Mouse (Mus musculus) E14TG2a.4 (cell line): ENCODE data around the gene Ccnd2.
A peak's percentile ranks its signal among the peaks of the same experiment; 100 is the strongest.

Source experiments
- H3K27me3 ChIP-seq: 2 replicates; pipeline ENCODE4 v1.6.1; 2014; ENCODE audit warnings: low read length, control low read depth; ENCODE audit not compliant: insufficient read depth
- H3K36me3 ChIP-seq: 2 replicates; pipeline ENCODE4 v1.6.1; 2014; ENCODE audit warnings: low read length, control low read depth; ENCODE audit not compliant: insufficient read depth
- H3K4me1 ChIP-seq: replicated peaks from 2 replicates; pipeline ENCODE4 v1.6.1; 2014; ENCODE audit warnings: low read depth, low read length, control low read depth
- H3K4me3 ChIP-seq: replicated peaks from 2 replicates; pipeline ENCODE4 v1.5.1; 2014; ENCODE audit warnings: mild to moderate bottlenecking, low read length
- H3K9me3 ChIP-seq: 2 replicates; pipeline ENCODE4 v1.6.1; 2014; ENCODE audit warnings: low read length, control low read depth
- CTCF ChIP-seq: conservative IDR thresholded peaks from 2 replicates; pipeline ENCODE4 v1.5.1; 2014; ENCODE audit warnings: low read length
- NANOG ChIP-seq: IDR thresholded peaks from 2 replicates; pipeline ENCODE4 v1.6.1; 2014; ENCODE audit warnings: borderline replicate concordance, low read length, mixed read lengths
- POU5F1 ChIP-seq: IDR thresholded peaks from 2 replicates; pipeline ENCODE4 v1.6.1; 2014; ENCODE audit warnings: low read length, borderline replicate concordance

Ccnd2 gene

GRCm38 (mm10) chr6:127149944-127150662, 1.9 kb downstream of the Ccnd2 start:
- peak overlapping the region; percentile 79 for H3K4me3 ChIP-seq
- peaks cover 64% of the 10 kb centered on the region for H3K27me3 ChIP-seq
- H3K9me3 ChIP-seq, result no peaks in the 10 kb centered on the region
- TF ChIP-seq POU5F1 (no peak), CTCF (no peak), NANOG (no peak)
- peaks cover 67% of the 10 kb centered on the region for H3K4me1 ChIP-seq
- peaks cover 28% of the 10 kb centered on the region for H3K36me3 ChIP-seq

GRCm38 (mm10) chr6:127149303-127149943, 2.6 kb downstream of the Ccnd2 start:
- Histone ChIP-seq H3K9me3 (no peaks in the 10 kb centered on the region), H3K27me3 (peaks cover 58% of the 10 kb centered on the region), H3K4me3 (peak overlapping the region; percentile 79), H3K36me3 (peaks cover 35% of the 10 kb centered on the region), H3K4me1 (peaks cover 64% of the 10 kb centered on the region)
- TF ChIP-seq POU5F1 (no peak), CTCF (no peak), NANOG (no peak)

GRCm38 (mm10) chr6:127148526-127149302, 3.3 kb downstream of the Ccnd2 start:
- Histone ChIP-seq H3K27me3 (peaks cover 51% of the 10 kb centered on the region), H3K4me3 (peak overlapping the region; percentile 79), H3K4me1 (peaks cover 64% of the 10 kb centered on the region), H3K9me3 (no peaks in the 10 kb centered on the region), H3K36me3 (peaks cover 39% of the 10 kb centered on the region)
- no peak for TF ChIP-seq CTCF
- no peak for TF ChIP-seq POU5F1
- TF ChIP-seq NANOG, result no peak

- Histone ChIP-seq H3K4me1 (peaks cover 65% of the 10 kb centered on the region), H3K4me3 (no peak overlapping the region), H3K36me3 (peaks cover 39% of the 10 kb centered on the region), H3K27me3 (peaks cover 41% of the 10 kb centered on the region), H3K9me3 (no peaks in the 10 kb centered on the region)
- no peak for TF ChIP-seq NANOG
- TF ChIP-seq CTCF, result peak; percentile 94
These were observed 4.3 kb downstream of the Ccnd2 start for GRCm38 (mm10) chr6:127147665-127148064.

- Histone ChIP-seq H3K4me3 (no peak overlapping the region), H3K36me3 (peaks cover 43% of the 10 kb centered on the region), H3K4me1 (peaks cover 64% of the 10 kb centered on the region), H3K9me3 (no peaks in the 10 kb centered on the region), H3K27me3 (peaks cover 32% of the 10 kb centered on the region)
- TF ChIP-seq CTCF (no peak), NANOG (no peak), POU5F1 (no peak)
These were observed 5.6 kb downstream of the Ccnd2 start for GRCm38 (mm10) chr6:127146322-127146947.

GRCm38 (mm10) chr6:127145464-127146190, 6.4 kb downstream of the Ccnd2 start:
- H3K36me3 ChIP-seq, result peaks cover 51% of the 10 kb centered on the region
- no peaks in the 10 kb centered on the region for H3K9me3 ChIP-seq
- TF ChIP-seq NANOG (no peak), POU5F1 (no peak), CTCF (no peak)
- peaks cover 25% of the 10 kb centered on the region for H3K27me3 ChIP-seq
- H3K4me1 ChIP-seq, result peaks cover 58% of the 10 kb centered on the region
- no peak overlapping the region for H3K4me3 ChIP-seq

- Histone ChIP-seq H3K4me3 (no peak overlapping the region), H3K27me3 (peaks cover 6% of the 10 kb centered on the region), H3K9me3 (no peaks in the 10 kb centered on the region), H3K4me1 (peaks cover 44% of the 10 kb centered on the region), H3K36me3 (peaks cover 70% of the 10 kb centered on the region)
- TF ChIP-seq CTCF (no peak), POU5F1 (no peak), NANOG (no peak)
These were observed 8.3 kb downstream of the Ccnd2 start for GRCm38 (mm10) chr6:127143576-127144288.
